Mouse (Mus musculus): ENCODE measurements at regions not wholly inside any gene's neighbourhood (a gene's known extent, or its start where the extent isn't known, plus 50 kb on each side); places are given as distances from the start of the nearest gene placed in this dataset.

GRCm38 (mm10) chr14:72853104-72853503 is 143.3 kb upstream of the Fndc3a start:
- DNase-seq (ENCODE audit: low spot score): no peak

GRCm38 (mm10) chr14:72850884-72851283 is 141.1 kb upstream of the Fndc3a start:
- DNase-seq (ENCODE audit: low spot score): no peak

- DNase-seq (ENCODE audit: low spot score): no peak
Observed at GRCm38 (mm10) chr14:72848271-72848955, 138.6 kb upstream of the Fndc3a start.

GRCm38 (mm10) chr14:72847466-72847865 is 137.7 kb upstream of the Fndc3a start:
- DNase-seq (ENCODE audit: low spot score): peak; percentile 75

- no peak for DNase-seq (ENCODE audit: low spot score)
Observed at GRCm38 (mm10) chr14:72845621-72846440, 136.0 kb upstream of the Fndc3a start.

- peak; percentile 47 for DNase-seq (ENCODE audit: low spot score)
Observed at GRCm38 (mm10) chr14:72844753-72845369, 135.1 kb upstream of the Fndc3a start.

GRCm38 (mm10) chr14:72841753-72842152 is 131.9 kb upstream of the Fndc3a start:
- DNase-seq (ENCODE audit: low spot score): no peak

GRCm38 (mm10) chr14:72835158-72835557 is 125.4 kb upstream of the Fndc3a start:
- no peak for DNase-seq (ENCODE audit: low spot score)

- peak; percentile 38 for DNase-seq (ENCODE audit: low spot score)
Observed at GRCm38 (mm10) chr14:72829261-72829660, 119.5 kb upstream of the Fndc3a start.

- no peak for DNase-seq (ENCODE audit: low spot score)
Observed at GRCm38 (mm10) chr14:72825549-72825948, 115.7 kb upstream of the Fndc3a start.

- DNase-seq (ENCODE audit: low spot score): no peak
Observed at GRCm38 (mm10) chr14:72822231-72822615, 112.4 kb upstream of the Fndc3a start.

GRCm38 (mm10) chr14:72821517-72822230 is 111.9 kb upstream of the Fndc3a start:
- no peak for DNase-seq (ENCODE audit: low spot score)

- no peak for DNase-seq (ENCODE audit: low spot score)
Observed at GRCm38 (mm10) chr14:72819037-72819436, 109.2 kb upstream of the Fndc3a start.

- no peak for DNase-seq (ENCODE audit: low spot score)
Observed at GRCm38 (mm10) chr14:72817764-72818163, 108.0 kb upstream of the Fndc3a start.

- no peak for DNase-seq (ENCODE audit: low spot score)
Observed at GRCm38 (mm10) chr14:72816847-72817246, 107.0 kb upstream of the Fndc3a start.

- DNase-seq (ENCODE audit: low spot score): no peak
Observed at GRCm38 (mm10) chr14:72809138-72809537, 99.3 kb upstream of the Fndc3a start.

- DNase-seq (ENCODE audit: low spot score): no peak
Observed at GRCm38 (mm10) chr14:72807947-72808346, 98.1 kb upstream of the Fndc3a start.

GRCm38 (mm10) chr14:72807286-72807685 is 97.5 kb upstream of the Fndc3a start:
- no peak for DNase-seq (ENCODE audit: low spot score)

- DNase-seq (ENCODE audit: low spot score): no peak
Observed at GRCm38 (mm10) chr14:72806598-72806997, 96.8 kb upstream of the Fndc3a start.

- no peak for DNase-seq (ENCODE audit: low spot score)
Observed at GRCm38 (mm10) chr14:72803579-72803978, 93.8 kb upstream of the Fndc3a start.

- no peak for DNase-seq (ENCODE audit: low spot score)
Observed at GRCm38 (mm10) chr14:72790654-72791053, 80.9 kb upstream of the Fndc3a start.

- DNase-seq (ENCODE audit: low spot score): no peak
Observed at GRCm38 (mm10) chr14:72786929-72787328, 77.1 kb upstream of the Fndc3a start.
